Mouse (Mus musculus): ENCODE measurements around the gene Ldha.

GRCm38 (mm10) chr7:46793871-46794270 is 47.4 kb upstream of the Ldha start:
- no peak for TF ChIP-seq CTCF (IDR thresholded peaks at IDR 0.05)
- TF ChIP-seq EP300 (IDR thresholded peaks at IDR 0.05; ENCODE audit: insufficient read depth, low read depth, low read length), result no peak
- TF ChIP-seq POLR2A (IDR thresholded peaks at IDR 0.05; ENCODE audit: insufficient read depth, low read depth, low read length), result no peak

Measured in heart, adult 2 months (tissue).